Mouse (Mus musculus) liver (tissue): Measurements from ENCODE around the gene Nxn.

Experiments used
- DNase-seq: peaks from one replicate; pipeline ENCODE4 v3.0.0-alpha.2; 2020; ENCODE audit warnings: mixed read lengths

Gene Nxn

DNA sequence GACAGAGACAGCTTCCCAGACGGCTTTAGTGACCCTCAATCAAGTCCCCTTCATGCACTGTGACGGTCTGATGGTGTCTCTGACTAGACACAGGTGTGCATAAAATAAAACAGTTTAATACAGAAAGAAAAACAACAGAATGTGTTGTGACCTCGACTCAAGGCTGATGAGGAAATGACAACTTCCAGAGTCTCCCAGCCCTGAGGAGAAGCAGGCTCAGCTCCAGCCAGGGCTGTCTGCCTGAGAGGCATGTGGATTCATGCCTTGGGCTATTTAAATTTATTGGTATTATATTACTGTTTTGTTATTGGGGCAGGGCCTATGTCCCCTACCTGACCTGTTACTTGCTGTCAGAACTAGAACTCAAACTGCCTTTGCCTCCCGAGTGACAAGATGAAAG is 37.5 kb downstream of the Nxn start:
- DNase-seq, result no peak

DNA sequence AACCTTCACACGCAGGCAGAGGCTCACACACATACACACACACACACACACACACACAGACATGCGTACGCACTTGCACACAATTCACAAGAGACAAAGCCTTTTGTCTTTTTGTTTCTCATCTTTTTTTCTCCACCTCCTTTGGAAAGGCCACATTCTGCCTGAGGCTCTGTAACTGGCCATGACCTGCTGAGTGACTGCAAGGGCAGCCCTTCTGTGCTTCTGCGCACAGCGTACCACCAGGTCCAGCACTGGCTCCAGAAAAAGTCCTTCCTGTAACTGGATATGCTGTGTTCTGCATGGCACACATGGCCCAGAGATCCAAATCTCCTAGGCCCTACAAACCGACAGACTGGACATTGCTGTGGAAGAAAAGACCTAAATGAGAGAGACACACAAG is 38.7 kb downstream of the Nxn start:
- no peak for DNase-seq

DNA sequence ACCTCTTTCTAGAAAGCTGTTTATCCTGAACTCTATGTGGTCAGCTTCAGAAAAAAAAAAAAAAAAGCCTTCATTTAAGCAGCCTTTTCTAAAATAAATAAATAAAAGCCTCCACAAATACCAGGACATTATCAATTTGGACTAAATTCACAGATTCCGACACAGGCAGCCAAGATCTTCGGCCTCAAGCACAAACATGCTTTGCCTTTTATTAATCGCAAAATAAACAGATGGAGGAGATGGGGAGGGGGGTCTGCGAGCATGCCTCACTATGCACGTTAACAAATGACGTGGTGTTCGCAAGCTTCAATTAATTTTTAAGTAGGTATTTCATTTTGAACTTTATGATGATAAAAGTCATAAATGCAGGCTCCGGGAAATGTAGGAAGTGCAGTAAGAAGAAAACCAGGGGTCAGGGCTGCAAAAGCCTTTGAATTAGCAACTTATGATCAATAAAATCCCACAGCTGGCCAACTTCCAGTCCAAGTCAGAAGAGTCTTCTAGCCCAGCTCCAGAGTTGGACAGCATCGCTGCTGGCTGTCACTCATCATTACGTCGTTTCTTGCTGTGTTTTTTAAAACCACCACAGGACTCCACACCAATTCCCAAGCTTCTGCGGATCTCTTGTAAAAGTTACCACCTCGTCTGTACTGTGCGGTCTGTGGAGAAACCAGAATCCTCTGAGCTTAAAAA is 40.2 kb downstream of the Nxn start:
- DNase-seq, result no peak

DNA sequence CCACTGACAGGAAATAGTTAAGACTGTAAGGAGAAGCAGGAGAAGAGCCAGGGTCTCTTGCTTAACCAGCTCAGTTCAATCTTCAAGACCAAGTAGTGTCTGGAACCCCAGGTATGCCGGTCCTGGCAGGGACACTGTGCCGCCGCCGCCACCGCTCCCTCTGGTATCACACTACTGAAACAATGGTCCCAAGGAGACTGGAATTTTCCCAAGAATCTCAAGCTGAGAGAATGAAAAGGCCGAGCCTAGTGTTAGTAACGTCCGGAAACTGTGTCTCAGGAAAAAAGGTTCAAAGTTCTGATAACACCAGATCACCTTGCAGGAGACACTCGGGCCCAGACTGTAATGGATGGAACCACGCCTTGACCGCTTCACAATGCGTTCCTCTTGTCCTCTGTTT is 41.5 kb downstream of the Nxn start:
- no peak for DNase-seq

DNA sequence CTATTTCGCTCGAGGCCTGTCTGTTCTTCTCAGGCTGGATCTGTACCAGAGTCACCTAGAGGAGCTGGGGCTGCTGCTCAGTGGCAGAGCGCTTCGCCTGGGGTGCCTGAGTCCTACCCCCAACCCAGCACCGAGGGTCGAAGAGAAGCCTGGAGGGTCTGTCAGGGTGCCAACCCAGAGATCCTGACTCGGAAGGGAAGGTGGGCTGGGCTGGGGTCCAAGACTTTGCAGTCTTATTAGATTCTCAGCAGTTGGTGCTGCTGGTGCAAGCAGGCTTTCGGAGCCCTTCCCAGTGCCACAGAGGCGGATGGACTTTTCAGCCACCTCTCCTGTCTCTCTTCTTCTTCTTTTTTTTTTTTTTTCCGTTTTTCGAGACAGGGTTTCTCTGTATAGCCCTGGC is 42.8 kb downstream of the Nxn start:
- DNase-seq, result no peak

DNA sequence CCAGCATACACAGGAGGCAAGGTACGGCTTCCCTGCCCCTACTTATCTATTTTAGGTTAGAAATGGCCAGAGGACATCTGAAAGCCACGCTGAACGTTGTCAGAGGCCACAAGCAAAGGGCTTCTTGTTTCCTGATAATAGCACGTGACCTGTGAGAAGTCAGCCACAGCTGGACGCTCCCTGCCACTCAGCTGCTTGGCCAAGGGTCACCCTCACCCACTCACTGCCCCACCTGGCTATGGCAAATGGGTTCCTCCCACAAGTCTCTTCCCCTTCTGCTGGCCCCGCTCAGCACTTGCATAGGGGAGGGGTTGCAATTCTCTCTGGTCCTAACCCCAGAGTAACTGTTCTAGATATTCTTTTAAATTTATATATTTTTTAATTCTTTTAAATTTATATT is 43.5 kb downstream of the Nxn start:
- DNase-seq, result no peak

DNA sequence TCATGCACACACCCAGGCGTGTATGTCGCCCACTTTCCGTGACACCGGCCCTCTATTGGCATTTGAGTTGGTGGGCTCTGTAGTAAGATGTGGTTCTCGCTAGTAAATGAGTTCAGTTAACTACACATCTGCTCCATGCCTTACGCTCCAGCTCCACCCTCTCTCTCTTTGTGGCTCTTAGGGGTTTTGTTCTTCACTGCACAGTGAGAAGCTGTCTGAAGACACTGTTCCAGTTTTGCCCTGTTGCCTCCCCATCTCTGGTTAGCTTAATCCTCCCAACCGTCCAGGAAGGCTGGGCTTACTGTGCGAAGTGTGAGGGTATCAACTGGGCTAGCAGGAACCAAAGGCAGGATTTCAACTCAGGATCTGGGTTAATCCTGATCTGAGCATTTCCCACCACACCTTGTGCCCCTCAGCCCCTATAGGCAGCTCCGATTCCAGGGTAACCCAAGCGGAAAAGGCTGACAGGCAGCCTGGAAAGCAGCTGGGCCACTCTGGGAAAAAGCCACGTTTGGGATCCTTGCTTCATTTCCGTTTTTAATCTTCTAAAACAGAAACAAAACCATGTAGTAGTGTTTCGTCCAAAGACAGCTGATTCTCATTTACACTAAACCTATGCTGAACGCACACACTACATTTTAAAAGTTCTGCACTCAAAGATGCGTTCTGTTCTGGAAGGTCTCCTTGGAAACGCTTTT is 45.9 kb downstream of the Nxn start:
- no peak for DNase-seq

DNA sequence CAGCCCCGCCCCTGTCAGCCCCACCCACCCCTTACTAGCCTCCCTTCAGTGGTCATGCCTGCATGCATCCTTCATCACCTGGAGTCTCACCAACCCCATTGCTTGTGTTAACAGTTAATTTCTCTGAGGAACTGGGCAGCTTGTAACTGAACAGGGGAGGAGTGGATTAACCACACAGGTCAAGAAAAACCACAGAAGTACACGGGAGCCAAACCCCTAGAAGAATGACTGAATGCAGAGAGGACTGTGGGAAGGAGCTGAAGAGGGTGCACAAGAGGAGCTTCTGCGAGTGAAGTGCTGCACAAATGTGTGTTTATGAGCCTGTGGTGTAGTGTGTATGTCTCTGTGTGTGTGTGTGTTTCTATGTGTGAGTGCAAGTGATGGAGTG is 47.3 kb downstream of the Nxn start:
- DNase-seq, result no peak

DNA sequence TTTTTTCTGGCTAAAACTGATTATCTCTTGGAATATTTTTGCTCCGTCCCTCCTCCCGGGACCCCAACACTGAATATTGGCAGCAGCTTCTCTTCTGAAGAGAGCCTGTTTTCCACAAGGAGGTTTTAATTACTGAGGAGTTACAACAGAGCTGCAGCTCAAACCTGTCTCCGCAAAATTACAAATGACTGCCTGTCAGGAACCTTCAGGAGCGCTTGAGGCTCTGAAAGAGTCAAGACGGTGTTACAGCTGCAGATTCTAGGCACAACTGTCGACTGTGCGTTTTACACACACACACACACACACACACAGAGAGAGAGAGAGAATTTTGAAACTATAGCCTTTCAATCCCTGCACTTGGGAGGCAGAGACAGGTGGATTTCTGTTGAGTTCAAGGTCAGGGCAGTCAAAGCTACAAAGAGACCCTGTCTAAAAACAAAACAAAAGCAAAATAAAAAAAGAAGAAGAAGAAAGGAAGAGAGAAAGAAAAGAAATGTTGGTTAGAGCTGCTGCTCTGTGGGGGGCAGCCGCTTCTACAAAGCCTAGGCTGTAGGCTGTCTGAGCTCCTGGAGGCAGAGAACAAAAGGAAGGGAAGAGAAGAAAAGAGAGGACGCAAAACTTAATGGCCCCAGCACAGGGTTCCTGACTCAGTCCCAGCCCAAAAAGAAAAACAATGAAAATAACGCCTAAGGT is 47.9 kb downstream of the Nxn start:
- DNase-seq, result no peak

DNA sequence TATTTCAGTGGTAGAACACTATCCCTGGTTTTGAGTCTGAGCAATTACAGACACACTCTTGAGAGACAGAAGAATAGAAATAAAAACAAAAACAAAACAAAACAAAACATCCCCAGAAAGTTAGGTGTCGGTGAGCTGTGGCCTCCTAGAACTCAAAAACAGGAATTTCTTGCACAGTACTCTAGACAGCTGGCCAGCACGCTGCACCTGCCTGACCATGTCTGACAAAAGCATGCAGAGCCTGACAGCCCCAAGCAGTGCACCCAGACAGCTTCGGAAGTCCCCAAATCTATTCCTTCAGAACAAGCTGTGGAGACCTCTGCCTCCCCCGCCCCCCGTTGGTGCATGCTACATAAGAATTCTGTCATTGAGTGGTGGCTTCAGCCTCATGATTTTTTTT is 49.1 kb downstream of the Nxn start:
- DNase-seq, result no peak

DNA sequence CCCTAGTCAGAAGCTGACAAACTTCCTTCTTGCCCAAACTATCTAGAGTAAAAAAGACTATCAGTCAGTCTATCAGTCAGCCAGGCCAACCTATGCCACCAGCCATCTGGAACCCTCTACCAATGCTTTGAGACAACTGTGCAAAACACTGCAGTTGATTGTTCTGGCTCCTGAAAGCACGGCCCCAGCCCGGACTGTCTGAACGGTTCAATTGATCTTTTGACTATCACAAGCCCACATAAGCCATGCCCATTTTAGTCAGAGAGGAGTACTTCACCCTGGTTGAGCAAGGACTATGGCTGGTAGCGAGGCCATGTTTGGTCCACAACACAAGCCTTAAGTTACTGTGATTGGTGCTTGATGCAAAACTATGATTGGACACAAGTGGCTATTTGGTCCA is 51.4 kb downstream of the Nxn start:
- DNase-seq, result no peak

DNA sequence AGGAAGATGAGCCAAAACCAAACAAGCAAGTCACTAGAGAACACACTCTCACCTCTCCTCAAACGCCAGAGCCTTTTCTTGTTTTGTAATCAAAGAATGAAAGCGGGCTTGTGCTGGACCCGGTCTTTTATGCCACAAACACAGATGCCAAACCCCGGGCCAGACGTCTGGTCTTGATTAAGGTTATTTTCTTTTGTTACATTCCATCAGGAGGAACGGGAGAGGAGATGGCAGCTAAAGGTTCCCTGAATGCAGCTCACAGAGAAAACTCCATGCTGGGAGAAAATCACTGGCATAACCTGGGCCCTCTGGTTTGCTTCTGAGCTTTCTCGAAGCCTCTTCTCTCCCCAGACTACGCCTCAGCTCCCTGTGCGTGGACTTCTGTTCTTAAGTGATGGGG is 55.9 kb downstream of the Nxn start:
- DNase-seq, result no peak

DNA sequence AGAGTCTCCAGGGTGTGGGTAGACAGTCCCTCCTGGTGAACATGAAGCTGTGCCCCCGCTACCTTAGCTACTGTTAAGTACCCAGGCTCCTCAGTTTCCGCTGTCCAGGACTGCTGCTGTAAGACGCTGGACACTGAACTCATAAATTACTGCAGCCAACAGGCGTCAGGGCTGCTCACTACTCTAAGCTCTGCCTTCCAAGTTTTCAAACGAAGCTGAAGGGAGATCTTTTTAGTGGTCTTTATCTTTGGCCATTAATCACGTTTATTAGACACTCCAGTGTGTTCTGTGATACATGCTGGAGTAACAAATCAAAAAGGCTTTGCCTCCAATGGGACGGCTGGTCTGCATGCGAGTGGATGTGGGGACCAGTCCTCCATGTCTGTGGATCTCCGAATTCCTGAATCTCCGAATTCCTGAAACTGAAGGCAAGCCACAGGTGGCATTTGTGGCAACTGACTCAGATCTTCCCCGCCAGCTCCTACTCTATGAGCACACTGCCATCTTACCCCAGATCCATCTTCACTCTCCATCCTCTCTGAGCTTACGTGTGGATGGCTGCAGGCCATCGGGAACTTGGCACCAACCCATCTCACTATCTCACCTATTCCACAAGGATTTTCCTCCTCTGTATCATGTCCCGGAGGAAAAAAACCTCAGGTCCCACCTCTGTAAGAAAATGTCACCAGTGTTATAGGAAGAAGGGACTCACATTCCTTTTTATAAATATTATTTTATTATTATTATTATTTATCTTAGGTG is 56.9 kb downstream of the Nxn start:
- DNase-seq, result no peak

DNA sequence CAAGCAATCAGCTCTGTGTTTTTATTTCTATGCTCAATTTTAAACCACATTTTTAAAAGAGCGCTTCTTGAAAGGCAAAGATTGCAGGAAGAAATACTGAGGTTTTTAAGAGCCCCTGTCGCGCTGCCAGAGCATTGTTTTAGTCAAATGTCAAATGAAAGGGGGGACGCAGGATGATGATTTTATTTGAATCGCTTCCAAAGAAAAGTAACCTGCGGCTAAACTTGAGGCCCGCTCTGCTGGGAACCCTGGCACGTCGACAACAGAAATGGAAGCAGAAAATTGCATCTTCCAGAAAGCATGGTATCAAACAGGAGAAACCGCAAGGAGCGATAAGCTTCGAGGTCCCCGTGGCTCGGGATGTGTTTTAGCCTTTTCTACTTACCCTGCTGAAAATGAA is 57.8 kb downstream of the Nxn start:
- no peak for DNase-seq

DNA sequence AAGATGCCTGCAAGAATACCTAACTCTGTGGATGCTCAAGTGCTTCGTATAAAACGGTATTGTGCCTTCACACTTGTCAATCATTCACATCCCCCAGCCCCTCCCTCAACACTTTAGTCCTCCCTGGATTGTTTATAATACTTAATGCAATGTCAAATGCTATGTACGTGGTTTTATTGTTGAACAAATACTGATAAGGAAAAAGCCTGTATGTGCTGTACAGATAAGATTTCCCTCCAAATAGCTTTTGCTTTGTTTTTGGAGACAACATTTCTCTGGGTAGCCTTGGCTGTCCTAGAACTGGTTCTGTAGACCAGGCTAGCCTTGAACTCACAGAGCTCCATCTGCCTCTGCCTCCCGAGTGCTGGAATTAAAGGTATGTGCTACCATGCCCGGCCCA is 59.1 kb downstream of the Nxn start:
- no peak for DNase-seq

DNA sequence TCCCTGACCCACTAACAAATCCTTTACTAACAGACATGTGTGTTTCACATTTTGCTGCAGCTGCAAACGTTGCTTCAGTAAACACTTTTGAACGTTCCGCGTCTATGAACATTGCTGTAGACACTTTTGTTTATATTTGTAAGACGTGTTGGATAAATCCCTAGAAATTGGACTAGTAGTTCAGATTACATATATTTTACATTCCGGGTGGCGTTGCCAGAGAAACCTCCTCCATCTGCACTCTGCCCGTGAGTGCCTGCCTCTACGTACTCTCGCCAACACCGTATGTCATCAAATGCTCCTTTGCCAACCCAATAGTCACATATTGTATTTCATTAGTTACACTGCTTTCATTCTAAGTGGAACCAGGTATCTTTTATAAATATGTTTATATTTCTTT is 59.8 kb downstream of the Nxn start:
- no peak for DNase-seq

DNA sequence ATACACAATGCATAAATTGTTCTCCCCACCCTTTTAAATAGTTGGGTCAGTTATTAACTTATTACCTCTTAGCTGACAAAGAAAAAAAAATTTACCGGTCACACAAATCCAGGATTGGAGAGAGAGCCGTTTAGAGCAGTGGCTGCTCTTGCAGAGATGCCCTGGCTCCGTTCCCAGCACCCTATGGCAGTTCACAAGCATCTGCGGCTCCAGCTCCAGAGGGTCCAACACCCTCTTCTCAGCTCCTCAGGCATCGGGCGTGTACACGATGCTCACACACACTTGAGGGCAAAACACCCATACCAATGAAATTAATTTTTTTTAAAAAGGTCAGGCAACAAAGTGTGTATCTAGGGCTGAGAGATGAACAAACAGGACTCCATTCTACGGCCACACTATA is 60.3 kb downstream of the Nxn start:
- DNase-seq, result no peak

DNA sequence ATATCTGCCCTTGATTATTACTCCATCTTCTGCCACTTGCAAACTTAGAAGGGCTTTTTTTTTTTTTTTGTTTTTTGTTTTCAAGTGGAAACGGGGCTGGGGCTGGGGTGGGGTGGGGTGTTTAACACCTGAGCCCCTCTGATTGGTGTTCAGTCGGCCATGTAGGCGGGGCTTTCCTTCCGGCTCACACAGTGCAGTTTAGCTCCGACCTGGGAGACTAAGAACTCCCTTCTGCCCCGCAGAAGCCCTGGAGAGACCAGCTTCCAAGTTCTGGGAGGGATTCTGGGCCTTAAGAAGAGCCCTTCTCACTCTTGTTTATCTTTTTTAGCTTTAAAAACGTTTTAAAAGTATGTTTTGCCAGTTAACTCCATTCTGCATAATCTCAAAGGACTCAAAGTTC is 61.2 kb downstream of the Nxn start:
- peak; percentile 26 for DNase-seq

DNA sequence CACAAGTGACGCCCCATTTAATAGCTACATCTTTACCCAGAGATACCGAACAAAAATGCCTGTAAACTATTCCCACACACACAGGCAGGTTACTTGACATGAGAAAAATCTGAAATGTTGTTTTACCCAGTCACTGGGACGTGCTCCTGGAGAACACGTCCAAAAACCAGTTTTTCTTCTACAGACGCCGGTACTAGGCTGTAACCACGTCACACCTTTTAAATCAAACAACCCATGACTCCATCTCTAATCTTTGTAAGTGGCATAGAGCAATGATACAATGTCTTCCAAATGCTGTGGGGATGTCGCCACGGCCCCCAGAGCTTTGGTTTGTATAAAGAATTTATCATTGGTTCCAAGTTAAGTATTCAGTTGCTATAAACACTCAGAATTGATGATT is 61.7 kb downstream of the Nxn start:
- DNase-seq, result no peak

DNA sequence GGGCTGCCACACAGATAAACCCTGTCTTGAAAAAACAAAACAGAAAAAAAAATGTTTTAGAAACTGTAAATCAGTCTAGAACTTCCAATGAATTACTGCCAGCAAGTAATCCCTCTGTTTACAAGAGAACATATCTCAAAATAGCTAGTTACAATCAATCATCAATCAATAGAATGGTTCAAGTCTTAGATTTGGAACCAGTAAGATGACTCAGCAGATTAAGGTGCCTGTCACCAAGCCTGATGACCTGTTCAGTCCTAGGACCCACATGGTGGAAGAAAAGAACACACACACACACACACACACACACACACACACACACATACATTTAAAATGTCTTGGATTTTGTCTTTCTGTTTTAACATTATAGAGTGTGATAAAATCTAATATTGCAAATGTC is 62.7 kb downstream of the Nxn start:
- DNase-seq, result no peak

DNA sequence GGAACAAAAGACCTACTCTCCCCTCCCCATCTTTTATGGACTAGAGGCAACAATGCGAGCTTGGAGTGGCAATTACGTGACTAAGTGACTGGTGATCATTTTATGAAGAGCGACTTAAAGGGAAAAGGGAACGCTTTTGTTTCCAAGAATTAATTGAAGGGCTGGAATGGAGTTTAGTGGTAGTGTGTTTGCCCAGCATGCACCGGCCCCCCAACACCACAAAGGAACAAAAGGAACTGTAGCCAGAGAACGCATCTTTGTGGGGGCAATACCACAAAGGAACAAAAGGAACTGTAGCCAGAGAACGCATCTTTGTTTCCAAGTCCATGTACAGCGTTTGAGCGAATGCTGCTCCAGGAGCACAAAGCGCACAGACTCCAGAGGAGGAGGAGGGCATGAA is 64.0 kb downstream of the Nxn start:
- DNase-seq, result no peak

DNA sequence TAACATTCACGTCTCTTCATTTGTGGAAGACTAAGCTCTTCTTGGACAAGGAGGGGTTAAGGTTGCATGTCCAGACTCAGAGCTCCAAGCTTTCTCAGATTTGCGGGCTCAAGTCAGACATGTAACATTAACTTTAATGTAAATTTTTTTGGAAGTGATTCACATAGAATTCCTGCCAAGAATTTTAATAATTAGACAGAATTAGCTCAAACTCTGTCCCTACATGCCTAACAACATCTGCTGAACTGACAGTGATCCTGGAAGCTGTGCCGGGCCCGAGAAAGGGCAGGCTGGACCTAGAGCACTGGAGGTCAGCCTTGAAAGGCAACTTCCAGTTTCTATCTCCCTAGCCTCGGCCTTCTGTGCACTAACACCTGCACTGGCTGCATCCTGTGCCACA is 66.7 kb downstream of the Nxn start:
- no peak for DNase-seq

DNA sequence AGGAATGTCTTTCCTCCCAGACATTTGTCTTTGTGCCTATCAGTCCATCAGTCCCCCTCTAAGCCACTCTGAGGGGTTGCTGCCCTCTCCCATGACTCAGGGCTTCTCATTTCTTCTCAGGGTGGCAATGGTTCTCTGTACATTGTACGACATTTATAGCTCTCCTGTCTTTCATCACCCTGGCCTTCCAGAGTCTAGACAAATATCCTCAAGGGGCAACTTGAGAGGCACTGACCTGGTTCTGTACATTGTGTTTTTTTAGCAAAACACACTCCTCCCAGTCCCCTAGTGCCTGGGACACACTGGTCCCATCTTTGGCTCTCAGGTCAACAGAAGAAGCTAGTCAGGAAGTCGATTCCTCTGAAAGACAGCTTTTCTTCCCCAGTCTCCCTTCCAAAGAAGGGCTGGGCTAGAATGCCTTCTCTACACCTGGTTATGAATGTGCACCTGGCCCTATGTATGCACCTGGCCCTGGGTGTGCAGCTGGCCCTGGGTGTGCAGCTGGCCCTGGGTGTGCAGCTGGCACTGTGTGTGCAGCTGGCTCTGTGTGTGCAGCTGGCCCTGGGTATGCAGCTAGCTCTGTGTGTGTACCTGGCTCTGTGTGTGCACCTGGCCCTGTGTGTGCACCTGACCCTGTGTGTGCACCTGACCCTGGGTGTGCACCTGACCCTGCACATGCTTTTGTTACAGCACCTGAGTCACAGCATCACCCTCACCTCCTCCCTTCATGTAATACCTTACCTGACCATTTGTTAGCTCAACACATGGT is 70.2 kb downstream of the Nxn start:
- no peak for DNase-seq
